Mouse (Mus musculus): ENCODE data around the gene Sox6.
"Not testable (repeated sequence)": the region's sequence is repeated elsewhere in the genome, so short reads cannot be mapped to it uniquely, and the experiment has no call there.

Sox6 gene

DNA sequence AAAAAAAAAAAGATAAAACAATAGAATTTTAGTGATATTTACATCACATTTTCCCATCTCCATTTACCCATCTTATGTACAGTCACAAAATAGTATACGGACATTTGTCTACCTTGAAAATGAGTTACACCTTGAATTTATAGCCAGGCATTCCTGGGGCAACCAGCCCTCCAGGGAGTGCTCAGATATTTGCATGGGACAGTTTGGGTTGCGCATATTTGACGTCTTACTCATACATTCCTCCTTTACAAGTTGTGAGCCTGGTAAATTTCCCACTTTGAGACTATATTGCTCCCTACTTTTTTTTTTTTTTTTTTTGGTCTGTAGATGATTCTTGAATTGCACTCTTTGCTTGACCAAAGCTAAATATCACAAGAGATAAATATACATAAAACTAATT lies 407.9 kb downstream of the Sox6 start:
- DNase-seq, result no peak

DNA sequence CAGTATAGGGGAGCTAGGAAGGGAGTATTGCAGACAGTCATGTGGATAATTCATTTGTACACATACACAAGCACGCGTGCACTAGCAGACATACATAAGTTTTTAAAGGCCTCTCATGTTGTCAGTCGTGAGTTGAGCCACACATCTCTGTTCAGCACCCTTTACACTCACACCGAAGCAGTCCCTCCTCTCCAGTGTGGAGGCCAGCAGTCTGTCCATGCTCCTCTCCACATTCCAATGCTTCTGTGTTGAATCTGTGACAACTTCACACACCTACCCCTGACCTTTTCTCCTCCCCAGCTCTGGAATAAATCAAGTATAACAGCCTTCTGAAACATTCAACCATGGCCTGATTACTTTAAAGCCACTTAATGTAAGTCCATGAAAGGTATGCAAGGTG lies 408.3 kb downstream of the Sox6 start:
- no peak for DNase-seq

DNA sequence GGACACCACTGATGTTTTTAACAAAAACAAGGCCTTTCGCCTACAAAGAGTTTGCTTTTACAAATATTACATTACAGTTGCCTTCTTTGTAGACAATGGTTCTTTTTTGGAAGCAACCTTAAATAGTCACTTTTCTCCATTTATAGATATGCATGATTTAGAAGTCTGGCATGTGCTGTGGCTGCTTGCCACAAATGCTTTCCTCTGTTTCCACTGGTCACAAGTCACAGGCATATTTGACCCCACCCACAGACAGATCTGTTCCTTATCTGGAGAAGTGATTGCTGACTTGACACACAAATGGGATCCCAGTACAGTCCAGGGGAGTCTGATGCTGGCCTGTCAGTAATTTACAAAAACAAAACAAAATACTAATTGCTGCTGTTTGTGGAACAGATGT lies 409.8 kb downstream of the Sox6 start:
- DNase-seq, result no peak

DNA sequence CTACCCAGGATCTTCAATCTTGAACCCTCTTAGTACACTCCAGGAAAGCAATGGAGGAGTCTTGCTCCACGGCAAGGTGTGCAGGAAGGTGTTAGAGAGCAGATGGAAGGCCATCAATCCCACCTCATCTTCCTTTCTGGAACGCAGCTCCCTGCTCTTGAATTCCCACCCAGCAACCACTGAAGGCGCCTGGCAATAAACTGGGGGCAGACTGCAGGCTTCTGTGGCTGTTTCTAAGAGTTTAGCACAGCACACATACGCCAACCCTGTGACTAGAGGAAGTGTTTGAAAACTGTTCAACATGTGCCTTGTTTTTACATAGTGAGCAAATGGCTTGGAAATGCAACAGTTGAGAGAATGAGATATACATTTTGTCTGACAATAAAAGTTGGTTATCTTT lies 412.6 kb downstream of the Sox6 start:
- DNase-seq, result no peak

DNA sequence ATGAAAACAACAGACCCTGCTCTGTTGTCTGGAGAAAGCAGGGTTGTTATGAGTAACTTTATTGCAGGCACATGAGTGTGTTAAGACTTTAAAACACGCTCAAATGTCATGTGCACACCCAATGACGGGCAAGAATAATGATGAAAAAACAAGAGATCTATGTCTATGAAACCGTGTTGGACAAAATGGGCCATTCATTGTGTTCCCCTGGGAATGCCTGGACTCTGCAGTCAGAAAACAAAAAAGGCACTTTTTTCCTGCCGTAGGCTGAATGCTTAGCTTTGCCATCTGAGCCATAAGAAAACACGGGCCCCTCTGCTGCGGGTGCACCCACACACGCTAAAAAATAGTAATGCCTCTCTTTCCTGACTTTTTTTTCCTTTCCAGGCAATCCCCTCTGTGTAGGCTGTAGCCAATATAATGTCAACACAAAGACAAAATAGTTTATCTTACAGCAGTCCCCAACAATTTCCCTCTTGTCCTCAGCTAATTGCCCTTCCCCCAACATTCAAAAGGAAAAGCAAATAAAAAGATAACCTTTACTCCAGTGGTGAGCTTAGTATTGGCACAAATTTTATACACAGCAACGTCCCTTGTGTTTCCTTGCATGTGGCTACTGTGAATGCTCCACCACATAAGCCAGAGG lies 413.6 kb downstream of the Sox6 start:
- DNase-seq, result no peak

DNA sequence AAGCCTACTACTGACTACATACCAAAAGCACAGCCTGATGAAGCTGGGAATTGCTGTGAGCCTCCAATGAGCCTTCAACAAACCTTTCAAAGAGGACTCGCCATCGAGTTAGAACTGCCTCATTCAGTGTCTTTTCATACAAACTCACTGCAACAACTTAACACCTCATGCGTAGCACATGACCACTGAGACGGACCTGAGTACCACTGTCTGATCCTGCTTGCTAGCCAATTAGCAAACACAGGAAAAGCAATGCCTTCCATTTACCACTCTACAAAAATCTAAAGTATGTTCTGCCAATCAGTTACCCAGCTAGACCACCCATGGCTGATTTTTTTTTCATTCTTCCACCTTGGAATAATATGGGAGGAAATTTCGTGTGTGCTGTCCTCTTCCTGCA lies 414.1 kb downstream of the Sox6 start:
- DNase-seq, result no peak

DNA sequence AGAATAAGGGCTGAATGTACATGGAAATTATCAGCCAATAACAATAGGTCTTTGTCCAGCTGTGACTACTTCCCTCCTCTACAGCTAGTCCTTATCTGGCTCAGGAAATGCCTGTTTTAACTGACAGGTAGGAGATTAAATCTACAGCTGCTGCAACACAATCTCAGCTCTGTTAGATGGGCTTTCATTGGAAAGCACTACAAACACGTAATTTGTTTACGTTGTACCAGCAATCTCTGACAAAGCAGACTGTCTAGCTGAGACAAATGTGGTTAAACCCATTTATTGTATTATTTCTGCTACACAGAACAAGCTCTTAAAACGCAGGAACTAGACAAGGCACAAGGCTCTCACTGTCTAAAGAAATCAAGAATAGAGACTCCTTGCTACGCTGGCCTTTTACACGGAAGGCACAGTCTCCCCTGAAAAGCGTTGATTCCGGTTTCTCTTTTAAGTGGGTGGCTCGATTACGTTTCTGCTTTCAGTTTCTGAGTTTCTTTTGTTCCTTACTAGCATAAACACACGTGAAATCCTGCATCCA lies 422.8 kb downstream of the Sox6 start:
- DNase-seq, result no peak

DNA sequence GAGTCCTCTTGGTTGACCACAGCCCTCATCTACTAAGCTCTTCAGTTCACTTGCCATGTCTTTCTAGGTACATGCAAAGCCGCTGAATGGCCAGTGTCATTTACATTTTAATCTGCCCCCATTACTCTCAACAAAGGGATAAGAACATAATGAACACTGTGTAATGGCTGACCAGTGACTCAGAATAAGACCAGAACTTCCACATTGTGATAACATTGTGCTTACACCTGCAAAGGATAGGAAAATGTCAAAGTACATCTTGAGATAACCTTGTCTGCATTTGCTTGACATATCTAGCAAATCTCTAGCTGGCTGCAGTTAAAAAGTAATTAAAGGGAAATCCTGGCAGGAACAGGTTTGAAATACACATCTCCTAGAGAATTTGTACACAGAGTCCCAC lies 431.1 kb downstream of the Sox6 start:
- DNase-seq, result no peak

DNA sequence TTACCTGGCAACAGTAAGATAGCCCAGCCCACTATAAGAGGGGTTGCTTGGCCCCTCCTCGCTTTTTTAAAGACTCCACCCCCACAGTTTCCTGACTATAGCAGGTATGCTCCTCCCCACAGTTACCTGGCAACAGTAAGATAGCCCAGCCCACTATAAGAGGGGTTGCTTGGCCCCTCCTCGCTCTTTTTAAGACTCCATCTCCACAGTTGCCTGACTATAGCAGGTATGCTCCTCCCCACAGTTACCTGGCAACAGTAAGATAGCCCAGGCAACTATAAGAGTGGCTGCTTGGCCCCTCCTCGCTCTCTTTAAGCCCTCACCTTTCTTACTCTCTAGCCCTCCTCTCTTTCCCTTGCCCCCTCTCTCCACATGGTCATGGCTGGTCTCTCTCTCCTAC lies 432.5 kb downstream of the Sox6 start:
- not testable (repeated sequence) for DNase-seq

DNA sequence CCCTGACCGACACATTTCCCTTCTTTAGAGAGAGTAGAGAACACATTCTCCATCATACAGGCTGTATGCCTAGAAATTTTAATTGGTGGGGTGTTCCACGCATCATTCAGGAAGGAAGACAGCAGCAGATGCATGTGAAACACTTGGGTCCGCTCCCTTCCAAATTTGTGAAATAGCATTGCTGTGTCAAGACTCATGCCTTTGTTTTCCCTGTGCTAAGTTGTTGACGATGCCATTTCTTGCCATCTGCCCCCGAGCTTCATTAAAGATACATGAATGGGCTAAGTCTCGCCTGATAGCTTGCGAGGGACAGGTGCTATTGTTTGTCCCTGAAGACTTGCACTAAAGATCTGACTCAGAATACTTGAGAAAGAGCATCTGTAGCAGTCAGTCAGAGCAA lies 433.7 kb downstream of the Sox6 start:
- DNase-seq, result no peak

DNA sequence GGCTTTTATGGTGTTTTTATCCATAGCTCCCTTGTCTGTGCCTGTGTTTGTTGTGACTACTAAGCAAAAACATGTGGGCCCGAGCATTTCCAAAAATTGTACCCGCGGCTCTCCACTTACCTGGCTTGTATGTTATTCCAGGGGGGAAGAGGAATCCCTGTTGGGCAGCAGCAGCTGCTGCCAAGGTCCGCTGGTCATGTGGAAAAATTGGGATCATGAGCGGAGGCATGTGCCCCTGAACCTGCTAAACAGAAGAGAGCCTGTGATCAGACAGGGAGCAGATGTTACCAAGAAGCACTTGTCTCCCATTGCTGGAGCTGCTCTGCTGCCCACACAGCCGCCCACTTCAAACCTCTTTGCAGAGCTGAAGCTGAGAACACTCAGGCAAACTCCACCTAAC lies 441.2 kb downstream of the Sox6 start:
- peak; percentile 43 for DNase-seq

DNA sequence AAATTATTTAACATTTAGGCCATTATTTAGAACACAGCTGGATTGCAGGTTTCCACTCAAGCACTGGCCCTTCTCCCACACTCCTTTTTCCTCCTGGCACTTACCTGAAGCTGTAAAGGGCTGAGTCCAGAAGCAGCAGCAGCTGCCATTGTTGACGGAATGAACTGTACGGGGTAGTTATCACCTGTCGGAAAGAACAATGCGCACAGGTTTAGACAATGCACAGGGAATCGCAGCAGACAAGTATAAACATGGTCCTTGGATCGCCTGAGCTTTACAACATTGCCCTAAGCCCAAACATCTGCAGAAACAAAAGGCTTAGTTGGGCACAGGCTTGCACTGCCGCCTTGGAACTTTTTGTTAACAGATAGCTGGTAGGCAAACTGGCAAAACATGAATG lies 458.1 kb downstream of the Sox6 start:
- DNase-seq, result no peak

DNA sequence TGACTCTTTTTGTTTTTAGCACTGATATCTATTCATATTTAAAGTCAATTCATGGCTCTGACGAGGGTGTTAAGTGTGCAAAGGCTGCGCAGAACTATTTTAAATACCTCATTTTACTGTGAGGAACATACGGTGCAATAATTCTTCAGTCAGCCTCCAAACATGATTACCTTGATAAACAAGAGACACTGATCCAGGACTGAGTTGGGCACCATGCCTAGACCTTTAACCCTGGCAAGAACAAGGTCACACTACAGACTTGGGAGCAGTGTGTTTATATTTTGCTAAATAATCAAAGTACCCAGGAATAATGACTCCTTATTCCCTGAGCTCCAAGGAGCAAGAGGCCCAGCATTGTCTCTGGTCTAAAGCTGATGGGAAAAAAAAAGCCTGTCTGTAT lies 458.8 kb downstream of the Sox6 start:
- no peak for DNase-seq

DNA sequence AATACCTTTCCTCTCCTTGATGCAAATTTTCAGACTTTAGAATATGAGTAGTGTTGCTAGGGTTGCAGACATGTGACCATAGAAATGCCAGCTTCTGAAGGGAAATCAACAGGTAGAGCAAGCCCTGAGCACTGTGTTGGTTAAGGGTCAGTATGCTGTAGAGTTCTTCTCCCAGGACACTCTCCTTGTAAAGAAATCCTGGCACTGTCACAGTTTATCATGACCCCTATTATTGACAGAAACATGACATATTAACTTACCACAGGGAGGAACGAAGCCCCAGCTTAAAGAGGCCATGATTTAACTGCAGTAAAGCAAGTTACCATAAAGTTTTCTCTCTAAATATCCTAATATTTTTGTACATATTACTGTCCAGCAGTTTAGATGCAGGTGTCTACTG lies 462.2 kb downstream of the Sox6 start:
- no peak for DNase-seq

DNA sequence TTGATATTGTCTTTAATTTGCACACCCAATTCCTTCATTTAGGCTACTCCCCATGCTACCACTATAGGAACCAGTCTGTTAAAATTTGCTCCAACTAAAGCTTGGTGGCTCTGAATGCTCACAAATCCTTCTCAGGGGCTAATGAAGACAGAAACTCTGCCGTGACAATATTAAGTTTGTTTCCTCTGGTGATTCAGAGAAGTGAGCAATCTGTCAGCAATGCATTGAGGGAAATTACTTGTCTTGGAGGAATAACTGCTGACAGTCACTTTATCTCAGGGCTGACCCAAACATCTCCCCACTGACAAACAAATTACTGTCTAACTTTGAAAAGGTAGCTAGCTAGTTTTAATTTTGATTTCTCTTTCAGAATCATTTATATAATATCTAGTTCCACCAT lies 463.8 kb downstream of the Sox6 start:
- no peak for DNase-seq

DNA sequence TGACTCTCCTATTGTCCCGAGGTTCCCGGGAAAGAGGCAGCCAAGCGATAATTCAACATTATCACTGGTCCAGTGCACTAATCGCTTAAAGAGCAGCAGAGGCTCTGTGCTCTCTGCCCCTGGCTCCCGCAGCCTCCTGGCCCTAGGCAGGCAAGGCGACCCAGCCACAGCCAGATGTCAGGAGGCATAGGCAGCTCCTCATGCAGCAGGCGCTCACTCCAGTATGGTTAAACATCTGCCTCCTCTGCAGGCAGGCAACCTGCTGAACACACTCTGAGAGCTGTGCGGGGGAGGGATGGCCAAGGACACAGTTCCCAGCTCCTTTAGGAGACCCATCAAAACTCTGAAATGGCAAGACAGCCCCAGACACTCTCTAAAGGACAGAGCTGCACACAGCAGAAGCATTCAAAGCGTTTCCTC lies 469.8 kb downstream of the Sox6 start:
- no peak for DNase-seq

DNA sequence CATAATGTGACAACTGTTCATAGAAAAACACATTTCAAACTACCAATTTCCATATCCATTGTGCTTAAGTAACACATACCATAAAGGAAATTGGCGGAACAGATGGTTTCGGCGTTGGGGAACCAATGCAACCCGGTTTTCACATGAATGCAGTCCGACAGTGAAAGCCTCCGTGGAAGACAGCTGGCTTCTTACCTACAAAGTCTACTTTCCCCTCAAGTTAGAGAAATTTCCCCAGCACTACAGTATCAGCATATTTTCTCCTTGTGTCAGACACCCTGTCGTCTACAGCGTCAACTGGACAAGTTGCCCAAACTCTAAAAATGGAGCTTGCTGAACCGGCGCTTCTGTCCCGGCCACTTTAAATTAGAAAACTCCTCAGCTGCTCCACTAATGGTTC lies 470.3 kb downstream of the Sox6 start:
- DNase-seq, result no peak

DNA sequence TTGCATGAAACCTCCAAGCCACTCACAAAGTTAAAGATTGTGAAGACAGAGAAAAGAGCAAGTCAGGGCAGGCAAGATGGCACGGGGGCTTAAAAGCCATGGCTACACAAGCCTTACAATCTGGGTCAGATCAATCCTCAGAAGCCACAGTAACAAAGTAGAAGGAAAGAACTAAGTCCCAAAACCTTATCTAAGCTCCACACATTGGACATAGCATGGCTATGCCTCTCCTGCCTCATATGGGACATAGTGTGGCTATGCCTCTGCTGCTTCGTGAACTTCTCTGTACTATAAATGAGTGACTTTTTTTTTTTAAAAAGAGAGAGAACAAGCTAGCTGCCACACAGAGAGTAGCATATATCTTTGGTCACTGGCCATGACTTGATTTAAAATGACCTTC lies 471.8 kb downstream of the Sox6 start:
- no peak for DNase-seq

DNA sequence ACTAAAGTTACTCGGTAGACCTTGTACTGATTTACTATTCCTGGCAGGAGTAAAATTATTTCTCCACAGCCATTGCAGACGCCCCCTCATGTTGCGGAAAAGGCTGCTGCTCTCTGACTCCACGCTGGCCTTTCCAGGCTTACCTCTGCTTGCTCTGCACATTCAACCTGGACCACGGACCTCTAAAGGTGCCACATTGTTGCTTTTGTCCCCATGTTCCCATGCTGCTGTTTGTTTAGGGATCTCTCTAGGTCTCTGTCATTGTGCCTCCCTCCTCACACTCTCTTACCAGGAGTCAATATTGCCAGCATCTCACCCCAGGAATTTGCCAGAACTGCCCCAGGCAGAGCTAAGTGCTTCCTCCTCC lies 473.6 kb downstream of the Sox6 start:
- DNase-seq, result no peak

DNA sequence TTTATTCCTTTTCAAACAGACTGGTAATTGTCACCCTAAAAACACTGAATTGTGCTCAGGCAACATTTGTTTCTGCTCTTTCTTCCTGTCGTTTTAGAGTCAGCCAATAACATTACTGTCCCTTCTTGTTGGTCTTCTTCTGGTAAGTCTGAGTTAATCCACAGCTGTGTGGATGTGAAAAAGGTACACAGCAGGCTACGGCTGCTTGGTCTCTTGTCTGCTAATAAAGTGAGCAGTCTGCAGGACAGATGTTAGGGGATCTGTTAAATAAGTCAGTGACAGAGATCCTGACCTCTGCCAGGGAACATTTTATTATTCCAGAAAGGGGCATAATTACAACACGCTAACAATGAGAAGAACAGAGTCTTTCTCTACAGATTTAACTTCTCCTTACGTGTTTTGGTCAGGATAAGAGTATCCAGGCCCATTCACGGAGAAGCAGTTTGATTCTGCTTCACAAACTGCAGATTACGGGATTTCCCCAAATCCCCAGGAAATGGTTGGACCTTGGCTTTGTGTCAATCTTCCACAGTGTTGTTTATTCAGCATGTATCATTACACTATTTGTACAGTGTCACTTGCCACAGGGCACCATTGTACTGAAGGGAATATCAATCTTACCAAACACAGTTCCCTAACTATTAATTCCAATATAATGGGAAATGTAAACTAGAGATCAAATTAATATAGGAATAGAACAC lies 474.1 kb downstream of the Sox6 start:
- DNase-seq, result no peak

DNA sequence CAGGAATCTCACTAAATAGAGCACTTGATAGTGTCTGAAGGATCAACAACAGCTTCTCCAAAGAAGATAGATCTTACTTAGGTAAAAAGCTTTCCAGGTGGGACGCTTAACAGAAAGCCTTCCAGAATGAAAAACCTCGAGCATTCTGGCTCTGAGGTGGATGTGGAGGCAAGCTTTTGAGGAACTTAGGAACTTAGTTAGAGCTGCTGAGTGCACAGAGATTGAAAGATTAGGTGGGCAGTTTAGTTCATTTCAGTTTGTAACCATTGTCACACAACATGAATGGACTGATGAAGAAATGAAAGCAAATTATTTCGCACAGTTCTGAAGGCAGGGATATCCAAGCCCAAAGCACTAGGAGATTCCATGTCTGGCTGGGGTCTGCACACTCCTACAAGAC lies 481.9 kb downstream of the Sox6 start:
- no peak for DNase-seq

DNA sequence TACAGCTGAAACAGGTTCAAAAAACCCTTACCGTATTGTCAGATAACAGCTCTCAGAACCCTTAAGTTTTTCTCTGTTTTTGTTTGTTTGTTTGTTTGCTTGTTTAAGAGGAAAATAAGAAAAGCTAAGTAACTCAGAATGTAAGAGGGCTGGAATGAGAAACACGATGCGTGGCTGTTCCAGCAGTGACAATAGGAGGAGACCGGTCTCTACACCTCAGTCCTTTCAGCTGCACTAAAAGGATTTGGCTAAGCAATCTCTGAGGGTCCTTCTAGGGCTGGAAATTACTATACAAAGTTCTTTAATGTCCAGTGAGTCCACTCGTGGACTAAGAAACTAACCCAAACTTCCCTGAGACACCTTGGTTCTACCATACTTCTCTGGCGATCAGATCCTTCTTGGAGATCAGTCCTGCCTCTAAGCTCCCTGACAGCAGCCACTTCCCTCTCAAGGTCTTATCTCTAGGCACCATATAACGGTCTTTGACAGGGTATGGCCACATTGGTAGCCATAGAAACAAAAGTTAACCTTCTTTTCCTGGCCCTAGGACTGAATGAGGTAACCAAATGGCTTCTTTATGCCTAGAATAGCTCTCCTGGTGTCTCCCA lies 488.3 kb downstream of the Sox6 start:
- DNase-seq, result no peak

DNA sequence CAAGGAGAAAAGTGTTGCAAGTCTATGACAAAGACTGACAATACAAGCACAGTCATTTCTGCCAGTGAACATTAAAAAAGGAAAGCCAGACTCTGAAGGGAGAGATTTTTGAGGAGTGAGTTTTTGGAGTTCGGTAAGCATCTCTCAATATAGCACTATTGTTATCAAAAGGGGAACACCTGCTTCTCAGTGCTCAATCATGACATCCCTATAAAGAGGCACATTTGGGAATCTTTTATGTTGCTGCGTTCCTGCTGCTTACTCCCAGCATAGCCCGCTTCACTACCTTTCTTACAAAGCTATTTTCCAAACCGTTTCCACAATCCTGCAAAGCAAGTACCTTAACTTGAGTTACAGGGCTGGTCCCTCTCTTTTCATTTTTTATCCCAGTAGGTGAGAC lies 488.9 kb downstream of the Sox6 start:
- DNase-seq, result no peak

DNA sequence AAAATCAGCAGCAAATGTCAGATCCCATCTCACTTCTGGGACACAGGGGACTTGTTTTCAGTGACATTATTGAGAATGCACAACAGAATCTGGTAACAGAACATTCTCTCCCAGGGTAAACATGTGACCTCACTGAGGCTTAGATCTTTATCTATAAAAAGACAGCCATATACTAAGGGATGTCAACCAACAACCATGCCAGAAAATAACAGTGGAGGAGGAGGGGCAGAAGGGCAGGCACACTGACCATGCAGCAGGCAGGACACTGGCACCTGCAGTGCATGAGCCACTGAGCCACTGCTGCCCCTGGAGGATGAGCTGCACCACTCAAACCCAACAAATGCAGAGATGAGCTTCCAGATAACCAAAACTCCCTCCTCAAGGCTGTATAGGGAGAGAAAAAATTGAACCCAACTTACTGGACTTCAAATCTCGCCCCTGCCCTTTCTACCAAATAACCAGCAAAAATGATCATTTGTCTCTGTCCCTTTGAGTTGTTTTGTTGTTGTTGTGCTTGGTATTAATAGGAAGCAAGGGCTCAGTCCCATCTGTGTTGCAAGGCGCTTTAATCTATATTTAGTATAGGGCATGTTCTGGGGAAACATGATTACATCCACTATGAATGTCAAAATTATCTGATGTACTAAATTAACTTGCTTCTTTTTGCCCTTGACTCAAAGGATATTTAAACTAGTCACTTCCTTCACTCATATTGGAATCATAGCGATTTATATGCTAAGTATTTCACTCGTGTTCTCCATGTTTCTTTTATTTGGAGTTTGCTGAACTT lies 492.8 kb downstream of the Sox6 start:
- DNase-seq, result no peak
